Mouse (Mus musculus) brain, adult 2 months (tissue): ENCODE results near the gene Cacul1.
"Not testable (repeated sequence)": the region's sequence is repeated elsewhere in the genome, so short reads cannot be mapped to it uniquely, and the experiment has no call there.

Experiments
- DNase-seq: peaks from one replicate; pipeline ENCODE4 v3.0.0; 2011; ENCODE audit warnings: low read depth, low spot score

Gene Cacul1

GRCm38 (mm10) chr19:60580582-60581339 is at the start of gene Cacul1:
Gene Cacul1, minus strand, starts transcription at chr19:60581025.
- DNase-seq = peak; percentile 100

- DNase-seq = peak; percentile 41
Observed at GRCm38 (mm10) chr19:60619420-60619819, 38.6 kb upstream of the Cacul1 start.

- DNase-seq = no peak
Observed at GRCm38 (mm10) chr19:60617007-60617406, 36.2 kb upstream of the Cacul1 start.

GRCm38 (mm10) chr19:60615470-60616200 is 34.8 kb upstream of the Cacul1 start:
- DNase-seq = peak; percentile 84

- DNase-seq = no peak
Observed at GRCm38 (mm10) chr19:60611525-60612215, 30.8 kb upstream of the Cacul1 start.

- DNase-seq = no peak
Observed at GRCm38 (mm10) chr19:60608766-60609165, 27.9 kb upstream of the Cacul1 start.

GRCm38 (mm10) chr19:60603586-60603985 is 22.8 kb upstream of the Cacul1 start:
- no peak for DNase-seq

- not testable (repeated sequence) for DNase-seq
Observed at GRCm38 (mm10) chr19:60602066-60602465, 21.2 kb upstream of the Cacul1 start.

- no peak for DNase-seq
Observed at GRCm38 (mm10) chr19:60598025-60598697, 17.3 kb upstream of the Cacul1 start.

GRCm38 (mm10) chr19:60589646-60590045 is 8.8 kb upstream of the Cacul1 start:
- no peak for DNase-seq

GRCm38 (mm10) chr19:60586652-60587051 is 5.8 kb upstream of the Cacul1 start:
- DNase-seq = no peak

GRCm38 (mm10) chr19:60583201-60583600 is 2.4 kb upstream of the Cacul1 start:
- DNase-seq = no peak

GRCm38 (mm10) chr19:60581377-60582290 is 809 bp upstream of the Cacul1 start:
- no peak for DNase-seq

- DNase-seq = peak; percentile 43
Observed at GRCm38 (mm10) chr19:60579771-60580581, 849 bp downstream of the Cacul1 start.

- DNase-seq = no peak
Observed at GRCm38 (mm10) chr19:60576741-60577140, 4.1 kb downstream of the Cacul1 start.

GRCm38 (mm10) chr19:60560497-60560896 is 20.3 kb downstream of the Cacul1 start:
- DNase-seq = no peak

- DNase-seq = peak; percentile 50
Observed at GRCm38 (mm10) chr19:60554866-60555438, 25.9 kb downstream of the Cacul1 start.

GRCm38 (mm10) chr19:60553501-60553900 is 27.3 kb downstream of the Cacul1 start:
- DNase-seq = peak; percentile 73

GRCm38 (mm10) chr19:60543302-60543701 is 37.5 kb downstream of the Cacul1 start:
- DNase-seq = no peak
